In genomic region chr2:5712255-5712654, GRCm38 (mm10) we compare ENCODE assay signal across 12 mouse cellular contexts. TPM values are rescaled to one million over a fixed set of nuclear protein-coding genes. Genes with fewer than 3 reads are reported as not detected.
A peak's percentile ranks its signal among the peaks of the same experiment; 100 is the strongest.
DNase-seq lines count a peak whose midpoint lies in the region; ATAC-seq and TF ChIP-seq lines count a peak whose summit lies in the region.
"Had no signal": no experiment of that assay in that cellular context is flagged by ENCODE, and none has a peak within 500 bp of the region (broad histone marks: within the 10 kb centered on the region; RNA-seq: fewer than 3 reads in every experiment).

No protein-coding gene starts in this region.

- no peaks in the 10 kb centered on the region for H3K36me3 ChIP-seq in forebrain, embryonic 16.5 days (ENCODE audit: control insufficient read depth, insufficient read depth)
- no peaks in the 10 kb centered on the region for H3K36me3 ChIP-seq in neural tube, embryonic 14.5 days (ENCODE audit: control insufficient read depth, insufficient read depth, low read length)
- H3K36me3 ChIP-seq: embryonic facial prominence, embryonic 12.5 days had no signal

- H3K9me3 ChIP-seq in forebrain, embryonic 16.5 days (ENCODE audit: control insufficient read depth, low read length), result 0 out of 2 replicates have a peak, but pooled peaks cover 1% of the 10 kb centered on the region
- H3K9me3 ChIP-seq in neural tube, embryonic 14.5 days (ENCODE audit: control insufficient read depth, low read length), result no peaks in the 10 kb centered on the region
- H3K9me3 ChIP-seq: embryonic facial prominence, embryonic 12.5 days had no signal

- peaks cover 19% of the 10 kb centered on the region for H3K4me1 ChIP-seq in forebrain, embryonic 16.5 days (replicated peaks; ENCODE audit: control insufficient read depth, insufficient read depth, low read length)
- 0 out of 2 replicates have a peak, but pooled peaks cover 3% of the 10 kb centered on the region for H3K4me1 ChIP-seq in neural tube, embryonic 14.5 days (ENCODE audit: control insufficient read depth, insufficient read depth, low read length)
- H3K4me1 ChIP-seq: embryonic facial prominence, embryonic 12.5 days had no signal

- H3K27ac ChIP-seq in layer of hippocampus, adult 2 months, result peak overlapping the region; percentile 94; the same call in 1 of the 2 replicates
- no peak overlapping the region for H3K27ac ChIP-seq in forebrain, embryonic 16.5 days (ENCODE audit: low read length)
- no peak overlapping the region for H3K27ac ChIP-seq in neural tube, embryonic 14.5 days (ENCODE audit: low read depth, low read length)
- H3K27ac ChIP-seq: embryonic facial prominence, embryonic 12.5 days had no signal

- H3K27me3 ChIP-seq in forebrain, embryonic 16.5 days (replicated peaks; ENCODE audit: control insufficient read depth, insufficient read depth, low read length), result no peaks in the 10 kb centered on the region; the same call in 1 of the 2 replicates
- H3K27me3 ChIP-seq in neural tube, embryonic 14.5 days (ENCODE audit: control insufficient read depth, insufficient read depth, low read length), result no peaks in the 10 kb centered on the region

- H3K9ac ChIP-seq in forebrain, embryonic 16.5 days (replicated peaks; ENCODE audit: low read depth, low read length), result no peak overlapping the region
- no peak overlapping the region for H3K9ac ChIP-seq in neural tube, embryonic 14.5 days (replicated peaks; ENCODE audit: low read depth, low read length)
- H3K9ac ChIP-seq: embryonic facial prominence, embryonic 12.5 days had no signal

- peak overlapping the region; percentile 98 for H3K4me2 ChIP-seq in forebrain, embryonic 16.5 days (ENCODE audit: low read length)
- peak overlapping the region; percentile 97 for H3K4me2 ChIP-seq in neural tube, embryonic 14.5 days (ENCODE audit: low read depth, low read length)

- peak overlapping the region; percentile 95 for H3K4me3 ChIP-seq in layer of hippocampus, adult 2 months
- peak overlapping the region; percentile 58; the same call in 1 of the 2 replicates for H3K4me3 ChIP-seq in forebrain, embryonic 16.5 days (replicated peaks; ENCODE audit: low read length)
- H3K4me3 ChIP-seq in neural tube, embryonic 14.5 days (ENCODE audit: low read depth, low read length), result peak overlapping the region; percentile 75; the same call in 1 of the 2 replicates

- 46% methylated on average over 7 of the region's 7 CpGs for WGBS in forebrain, embryonic 16.5 days
- WGBS in neural tube, embryonic 14.5 days, result 50% methylated on average over 7 of the region's 7 CpGs

- no peak for TF ChIP-seq CTCF in layer of hippocampus, adult 2 months (conservative IDR thresholded peaks at IDR 0.05)

- DNase-seq in layer of hippocampus, adult 2 months (ENCODE audit: low spot score in 2 of 2), result no peak
- no peak for DNase-seq in layer of hippocampus, adult 11-12 months (ENCODE audit: low spot score)
- peak; percentile 31 for DNase-seq in brain, adult 2 months (ENCODE audit: low read depth, low spot score)
- no peak for DNase-seq in gastrocnemius, postnatal 4 days (ENCODE audit: low spot score in 2 of 2)
- no peak for DNase-seq in urinary bladder, postnatal 4 days (ENCODE audit: low spot score in 2 of 2)
- DNase-seq: gastrocnemius, postnatal 36 days; kidney, adult 8-10 months; lung, adult 18-20 months had no signal

- no peak for ATAC-seq in forebrain, embryonic 16.5 days
- no peak for ATAC-seq in neural tube, embryonic 14.5 days (ENCODE audit: low read depth)
- no peak for ATAC-seq in CD4-positive, CD25-positive, alpha-beta regulatory T cell, adult 4 months

RNA-seq across cellular contexts. Expression of gene Camk1d, which starts 2.1 kb away (rescaled TPM):
- 100 to 1,000 TPM; 159 to 180 TPM for total RNA-seq in layer of hippocampus, adult 2 months (2021)
- polyA plus RNA-seq in forebrain, embryonic 16.5 days (2015; fragmentation: Nextera tagmentation; extraction: Ambion mirVana), result 8.1 and 10.6 TPM in 2 replicates
- polyA plus RNA-seq in neural tube, embryonic 14.5 days (2014; fragmentation: Nextera tagmentation; extraction: Ambion mirVana), result 9.1 and 9.9 TPM in 2 replicates
- polyA plus RNA-seq in CD4-positive, CD25-positive, alpha-beta regulatory T cell, adult 4 months (2017; shearing (Covaris generic)), result 10 to 100 TPM in 1 of 2 experiments, 1 to 10 TPM in 1; 9.7 to 10.1 TPM
- total RNA-seq in gastrocnemius, postnatal 4 days (2021), result 1 to 10 TPM; 6.4 to 8.2 TPM
